Mouse (Mus musculus) heart, embryonic 16.5 days (tissue): ENCODE results near the gene Pgf. TPM values are rescaled to one million over a fixed set of nuclear protein-coding genes. Genes with fewer than 3 reads are reported as not detected.

Experiments used
- ATAC-seq: fragments of 200-750 bp; cut with Nextera tagmentation; replicated peaks from 2 replicates; pipeline ENCODE4 v1.8.0; 2017; ENCODE audit warnings: moderate number of reproducible peaks; ENCODE audit not compliant: insufficient read depth, low FRiP score; ENCODE audit errors: extremely low read depth
- H3K27ac ChIP-seq: fragments of 300-500 bp; sonication (generic); 2 replicates; pipeline ENCODE4 v1.5.1; 2014; ENCODE audit warnings: mild to moderate bottlenecking, low read length, control low read depth, moderate library complexity
- H3K27me3 ChIP-seq: fragments of 300-500 bp; sonication (generic); 2 replicates; pipeline ENCODE4 v1.6.1; 2014; ENCODE audit warnings: low read length, mixed read lengths; ENCODE audit not compliant: control insufficient read depth, insufficient read depth
- H3K36me3 ChIP-seq: fragments of 300-500 bp; sonication (generic); 2 replicates; pipeline ENCODE4 v1.6.1; 2014; ENCODE audit not compliant: control insufficient read depth, insufficient read depth
- H3K4me1 ChIP-seq: fragments of 300-500 bp; sonication (generic); 2 replicates; pipeline ENCODE4 v1.6.1; 2014; ENCODE audit warnings: low read length, mixed read lengths; ENCODE audit not compliant: control insufficient read depth, insufficient read depth
- H3K4me2 ChIP-seq: fragments of 300-500 bp; sonication (generic); 2 replicates; pipeline ENCODE4 v1.6.1; 2014; ENCODE audit warnings: low read depth, mild to moderate bottlenecking, control low read depth, low read length
- H3K4me3 ChIP-seq: fragments of 300-500 bp; sonication (generic); 2 replicates; pipeline ENCODE4 v1.5.1; 2014; ENCODE audit warnings: mild to moderate bottlenecking, control low read depth, low read length
- H3K9ac ChIP-seq: fragments of 300-500 bp; sonication (generic); 2 replicates; pipeline ENCODE4 v1.6.1; 2014; ENCODE audit warnings: low read length, control low read depth
- H3K9me3 ChIP-seq: fragments of 300-500 bp; sonication (generic); replicated peaks from 2 replicates; pipeline ENCODE4 v1.6.1; 2016; ENCODE audit warnings: low read length; ENCODE audit not compliant: control insufficient read depth
- WGBS: fragments of 180-500 bp; shearing (Covaris S2); extraction: QIAGEN DNeasy Blood & Tissue Kit; methylation state at CpG from one replicate; pipeline ENCODE4 v1.1.7; 2014; 5-methylcytosine and 5-hydroxymethylcytosine counted together
- polyA plus RNA-seq: library from polyadenylated mRNA; unstranded; fragments of >200 nt; fragmentation: Nextera tagmentation; extraction: Ambion mirVana; gene quantifications from 2 replicates; pipeline ENCODE4 v1.2.1, GENCODE M21; 2015

Pgf gene
- polyA plus RNA-seq: 8.2 and 9.2 TPM in 2 replicates

DNA sequence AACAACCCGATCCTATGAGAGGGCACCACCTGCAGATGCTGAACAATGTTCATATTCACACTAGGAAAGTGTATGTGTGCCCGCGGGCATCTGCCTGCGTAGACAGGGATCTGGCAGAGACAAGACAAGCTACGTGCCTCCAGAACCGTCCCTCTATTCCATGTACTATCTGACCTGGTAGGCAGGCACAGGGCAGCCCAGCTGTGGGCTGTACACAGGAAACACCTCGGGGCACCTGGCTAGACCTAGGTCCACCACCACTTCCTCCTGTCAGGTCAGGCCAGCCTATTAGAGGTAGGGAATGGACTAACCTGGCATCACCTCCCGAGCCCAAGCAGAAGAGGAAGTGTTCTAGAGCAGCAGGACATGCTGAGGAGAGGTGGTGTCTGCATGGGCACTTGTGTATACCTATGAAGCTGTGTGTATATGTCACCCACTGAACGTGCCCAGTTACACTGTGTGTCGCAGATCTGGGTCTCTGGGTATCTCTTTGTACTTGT lies at the start of gene Pgf:
Pgf (minus strand) TSS at position 51 of the 500 bp plus-strand sequence.
- H3K27ac ChIP-seq: no peak within 1 kb of the TSS
- peak within 1 kb of the TSS; percentile 71 for H3K4me2 ChIP-seq
- WGBS: 82% methylated on average over 10 of the region's 10 CpGs
- no peaks in the 10 kb centered on the region for H3K9me3 ChIP-seq
- ATAC-seq: no peak
- H3K4me3 ChIP-seq: peak within 1 kb of the TSS; percentile 53
- H3K27me3 ChIP-seq: 0 out of 2 replicates have a peak, but pooled peaks cover 5% of the 10 kb centered on the region
- peaks cover 43% of the 10 kb centered on the region for H3K4me1 ChIP-seq
- H3K36me3 ChIP-seq: no peaks in the 10 kb centered on the region
- peak within 1 kb of the TSS; percentile 53 for H3K9ac ChIP-seq

DNA sequence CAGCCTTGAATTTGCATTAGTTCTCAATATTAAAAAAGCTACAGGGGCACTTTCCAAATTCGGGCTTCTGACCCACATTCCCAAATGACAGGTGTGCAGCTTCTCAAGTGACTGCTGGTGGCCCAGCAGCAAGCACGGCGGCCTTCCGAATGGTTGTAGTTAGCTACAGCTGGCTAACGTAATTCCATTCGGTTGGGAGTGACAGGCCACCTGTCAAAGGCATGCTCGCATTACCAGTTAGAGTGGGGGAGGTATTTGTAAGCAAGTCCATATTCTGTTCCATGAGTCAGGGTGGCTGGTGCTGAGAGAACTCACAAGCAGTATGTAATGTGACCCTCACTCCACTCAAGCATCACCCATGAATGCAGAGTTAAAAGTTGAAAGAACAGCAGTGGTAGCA lies 49.6 kb upstream of the Pgf start:
- no peak overlapping the region for H3K27ac ChIP-seq
- no peak overlapping the region for H3K4me2 ChIP-seq
- no peak for ATAC-seq
- H3K4me1 ChIP-seq: peaks cover 4% of the 10 kb centered on the region; the same call in 1 of the 2 replicates
- H3K27me3 ChIP-seq: no peaks in the 10 kb centered on the region
- no peak overlapping the region for H3K4me3 ChIP-seq
- peaks cover 30% of the 10 kb centered on the region for H3K36me3 ChIP-seq
- H3K9ac ChIP-seq: no peak overlapping the region
- H3K9me3 ChIP-seq: no peaks in the 10 kb centered on the region
- WGBS: 43% methylated on average over 7 of the region's 7 CpGs

DNA sequence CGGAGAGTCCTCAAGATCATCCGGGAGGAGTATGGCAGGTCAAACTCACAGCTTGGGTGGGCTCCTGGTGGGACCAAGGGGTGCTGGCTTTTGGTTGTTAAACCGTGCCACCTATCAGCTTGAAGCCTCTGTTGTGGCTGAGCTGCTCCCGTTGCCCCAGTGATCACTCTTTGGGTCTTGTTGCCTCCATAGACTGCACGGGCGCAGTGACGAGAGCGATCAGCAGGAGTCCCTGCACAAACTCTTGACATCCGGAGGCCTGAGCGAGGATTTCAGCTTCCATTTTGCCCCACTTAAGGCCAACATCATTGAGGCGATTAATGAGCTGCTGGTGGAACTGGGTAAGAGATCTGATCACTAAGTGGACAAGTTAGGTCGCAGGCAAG lies 42.3 kb upstream of the Pgf start:
- Histone ChIP-seq H3K9ac (peak overlapping the region; percentile 84), H3K4me2 (peak overlapping the region; percentile 90), H3K36me3 (peaks cover 27% of the 10 kb centered on the region), H3K9me3 (no peaks in the 10 kb centered on the region), H3K27ac (peak overlapping the region; percentile 78), H3K4me1 (peaks cover 16% of the 10 kb centered on the region), H3K4me3 (peak overlapping the region; percentile 94), H3K27me3 (no peaks in the 10 kb centered on the region)
- ATAC-seq: peak; percentile 2; the same call in 1 of the 2 replicates
- WGBS: 2% methylated on average over 12 of the region's 12 CpGs

DNA sequence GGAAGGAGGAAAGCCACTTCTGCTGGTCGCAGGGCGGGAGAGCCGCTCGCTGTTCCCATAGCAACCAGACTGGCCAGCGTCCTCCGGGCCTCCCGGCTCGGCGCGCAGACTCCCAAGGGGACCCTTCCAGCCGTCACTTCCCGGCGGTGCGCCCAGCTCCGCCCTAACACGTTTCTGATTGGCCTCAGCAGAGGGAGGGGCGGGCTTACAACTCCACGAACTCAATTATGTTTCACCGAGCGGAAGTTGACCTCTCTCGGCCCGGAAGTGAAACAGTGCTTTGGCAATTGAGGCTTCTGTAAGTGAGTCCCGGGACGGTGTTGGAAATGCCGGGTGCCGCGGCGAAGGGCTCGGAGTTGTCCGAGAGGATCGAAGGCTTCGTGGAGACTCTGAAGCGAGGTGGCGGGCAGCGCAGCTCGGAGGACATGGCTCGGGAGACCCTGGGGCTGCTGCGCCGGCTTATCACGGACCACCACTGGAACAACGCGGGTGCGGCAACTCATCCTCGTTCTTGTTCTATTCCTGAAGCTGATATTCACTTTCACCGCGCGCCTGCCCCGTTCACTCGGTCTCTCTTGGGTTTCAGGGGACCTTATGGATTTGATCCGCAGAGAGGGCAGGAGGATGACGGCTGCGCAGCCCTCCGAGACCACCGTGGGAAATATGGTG lies 41.8 kb upstream of the Pgf start, which contains the start of gene Eif2b2:
Eif2b2 (plus strand) TSS at position 246 of the 669 bp plus-strand sequence.
- Histone ChIP-seq H3K27ac (peak within 1 kb of the TSS; percentile 78), H3K4me2 (peak within 1 kb of the TSS; percentile 90), H3K27me3 (no peaks in the 10 kb centered on the region), H3K9me3 (no peaks in the 10 kb centered on the region), H3K9ac (peak within 1 kb of the TSS; percentile 84), H3K4me3 (peak within 1 kb of the TSS; percentile 94), H3K36me3 (peaks cover 22% of the 10 kb centered on the region), H3K4me1 (peaks cover 16% of the 10 kb centered on the region)
- ATAC-seq: peak; percentile 100
- under 1% methylated on average over 54 of the region's 54 CpGs for WGBS

DNA sequence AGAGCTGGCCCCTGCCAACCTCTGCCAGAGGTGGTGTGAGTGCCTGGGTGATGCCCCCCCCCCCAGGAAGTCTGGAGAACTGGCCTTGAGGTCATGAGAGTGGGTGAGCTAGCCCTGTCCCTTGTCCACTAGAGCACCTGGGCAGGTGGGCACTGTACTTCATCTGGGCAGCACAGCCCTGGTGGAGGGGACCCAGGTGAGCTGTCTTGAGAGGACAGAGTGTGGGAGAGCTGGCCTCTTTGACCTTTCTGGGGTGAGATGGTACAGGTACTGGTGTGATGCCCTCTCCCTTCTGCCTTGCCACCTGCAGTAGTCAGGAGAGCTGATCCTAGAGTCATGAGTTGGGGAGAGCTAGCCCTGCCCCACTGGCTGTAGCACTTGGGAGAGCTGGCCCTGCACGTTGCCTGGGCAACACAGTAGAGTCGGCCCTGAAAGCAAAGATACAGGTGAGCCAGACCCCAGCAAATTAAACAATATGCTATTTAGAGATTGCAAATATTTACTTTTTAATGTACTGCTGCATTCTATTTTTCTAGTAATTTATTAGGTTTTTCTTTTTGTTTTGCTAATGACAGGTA lies 40.2 kb upstream of the Pgf start:
- no peak for ATAC-seq
- no peaks in the 10 kb centered on the region for H3K9me3 ChIP-seq
- peaks cover 16% of the 10 kb centered on the region for H3K4me1 ChIP-seq
- no peak overlapping the region for H3K27ac ChIP-seq
- no peaks in the 10 kb centered on the region for H3K27me3 ChIP-seq
- no peak overlapping the region for H3K4me2 ChIP-seq
- H3K36me3 ChIP-seq: peaks cover 12% of the 10 kb centered on the region
- WGBS: 76% methylated on average over 2 of the region's 2 CpGs
- H3K9ac ChIP-seq: no peak overlapping the region
- no peak overlapping the region for H3K4me3 ChIP-seq

GRCm38 (mm10) chr12:85215031-85215430 lies 37.4 kb upstream of the Pgf start:
- 78% methylated on average over 5 of the region's 5 CpGs for WGBS
- no peak overlapping the region for H3K4me2 ChIP-seq

GRCm38 (mm10) chr12:85208687-85209199 lies 31.2 kb upstream of the Pgf start:
- Histone ChIP-seq H3K4me1 (peaks cover 17% of the 10 kb centered on the region), H3K36me3 (no peaks in the 10 kb centered on the region), H3K9ac (no peak overlapping the region), H3K4me3 (no peak overlapping the region), H3K9me3 (no peaks in the 10 kb centered on the region), H3K4me2 (no peak overlapping the region), H3K27ac (no peak overlapping the region), H3K27me3 (no peaks in the 10 kb centered on the region)
- peak; percentile 46; the same call in 1 of the 2 replicates for ATAC-seq
- 20% methylated on average over 7 of the region's 7 CpGs for WGBS

More at GRCm38 (mm10) chr12:85215031-85215430, 37.4 kb upstream of the Pgf start:
- H3K9ac ChIP-seq: no peak overlapping the region
- peaks cover 14% of the 10 kb centered on the region for H3K4me1 ChIP-seq
- no peaks in the 10 kb centered on the region for H3K9me3 ChIP-seq
- no peak overlapping the region for H3K4me3 ChIP-seq
- H3K27me3 ChIP-seq: no peaks in the 10 kb centered on the region
- H3K27ac ChIP-seq: no peak overlapping the region
- ATAC-seq: no peak
- no peaks in the 10 kb centered on the region for H3K36me3 ChIP-seq

DNA sequence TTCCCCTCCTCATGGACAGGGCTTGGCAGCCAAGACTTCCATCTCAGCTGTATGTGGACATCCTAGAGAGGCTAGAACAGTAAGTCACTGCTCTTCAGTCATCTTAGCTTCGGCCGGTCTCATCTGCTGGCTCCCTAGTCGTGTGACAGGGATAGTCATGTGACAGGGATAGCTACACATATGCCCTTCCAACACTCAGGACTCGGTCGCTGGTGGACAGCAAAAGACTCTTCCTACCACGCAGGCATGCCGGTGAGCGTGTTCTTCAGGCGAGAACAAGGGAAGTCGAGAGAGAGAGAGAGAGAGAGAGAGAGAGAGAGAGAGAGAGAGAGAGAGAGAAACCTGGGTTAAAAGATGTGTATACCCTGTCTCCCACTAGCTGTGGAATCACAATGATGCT lies 27.8 kb upstream of the Pgf start:
- no peak for ATAC-seq
- no peak overlapping the region for H3K4me3 ChIP-seq
- no peak overlapping the region for H3K9ac ChIP-seq
- peaks cover 10% of the 10 kb centered on the region for H3K4me1 ChIP-seq
- H3K27me3 ChIP-seq: no peaks in the 10 kb centered on the region
- H3K36me3 ChIP-seq: no peaks in the 10 kb centered on the region
- 83% methylated on average over 10 of the region's 10 CpGs for WGBS
- no peaks in the 10 kb centered on the region for H3K9me3 ChIP-seq
- no peak overlapping the region for H3K27ac ChIP-seq
- H3K4me2 ChIP-seq: no peak overlapping the region

DNA sequence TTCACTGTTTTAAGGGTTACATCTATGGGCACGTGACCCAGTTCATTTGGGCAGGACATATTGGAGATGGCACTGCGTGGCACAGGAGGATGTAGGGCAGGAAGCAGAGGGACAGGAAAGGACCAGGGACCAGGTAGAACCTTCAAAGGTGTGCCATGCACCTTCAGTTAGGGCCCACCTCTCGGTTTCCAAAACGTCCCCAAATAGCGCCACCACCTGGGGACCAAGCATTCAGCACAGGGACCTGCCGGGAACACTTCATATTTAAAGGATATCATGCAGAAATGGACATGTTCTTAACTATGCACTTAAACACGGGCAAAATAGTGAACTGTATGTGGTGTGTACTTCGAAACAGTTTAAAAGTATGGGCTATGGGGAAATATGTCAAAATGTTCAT lies 26.5 kb upstream of the Pgf start:
- H3K4me3 ChIP-seq: no peak overlapping the region
- no peak for ATAC-seq
- H3K9ac ChIP-seq: no peak overlapping the region
- H3K9me3 ChIP-seq: no peaks in the 10 kb centered on the region
- no peaks in the 10 kb centered on the region for H3K36me3 ChIP-seq
- H3K27ac ChIP-seq: no peak overlapping the region
- H3K27me3 ChIP-seq: no peaks in the 10 kb centered on the region
- WGBS: 49% methylated on average over 8 of the region's 8 CpGs
- no peak overlapping the region for H3K4me2 ChIP-seq
- peaks cover 8% of the 10 kb centered on the region for H3K4me1 ChIP-seq
